Mouse (Mus musculus): ENCODE data around the gene Drd1. TPM values are rescaled to one million over a fixed set of nuclear protein-coding genes. Genes with fewer than 3 reads are reported as not detected.

Gene Drd1
- total and polyA plus RNA-seq, 3 experiments: 0.09 to 1.8 TPM; not detected in 1

DNA sequence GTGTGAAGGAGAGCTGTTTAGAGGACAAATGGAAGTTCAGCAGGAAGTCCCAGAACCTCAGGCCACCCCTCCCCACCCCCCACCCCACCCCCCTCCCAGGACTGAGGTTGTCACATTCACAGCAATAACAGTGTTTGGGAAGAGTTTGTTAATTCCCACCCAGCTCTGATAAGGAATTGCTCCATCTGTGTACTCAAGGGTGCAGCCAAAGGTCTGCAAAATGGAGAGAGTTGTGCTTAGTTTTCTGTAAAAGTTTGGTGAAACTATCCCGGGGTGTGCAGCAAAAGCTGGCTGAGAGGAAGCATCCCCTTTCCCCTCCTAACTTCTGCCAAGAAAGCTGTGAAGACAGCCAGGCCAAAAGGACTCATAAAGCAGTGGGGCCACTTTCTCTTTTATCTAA is 17.6 kb upstream of the Drd1 start:
- DNase-seq: peak; percentile 41

- no peak for DNase-seq
These were observed 17.1 kb upstream of the Drd1 start for GRCm38 (mm10) chr13:54072526-54073057.

- DNase-seq: peak; percentile 90
These were observed 16.3 kb upstream of the Drd1 start, which contains the start of gene Sfxn1 for GRCm38 (mm10) chr13:54071606-54072331. Sfxn1 (plus strand) TSS chr13:54071869.

DNA sequence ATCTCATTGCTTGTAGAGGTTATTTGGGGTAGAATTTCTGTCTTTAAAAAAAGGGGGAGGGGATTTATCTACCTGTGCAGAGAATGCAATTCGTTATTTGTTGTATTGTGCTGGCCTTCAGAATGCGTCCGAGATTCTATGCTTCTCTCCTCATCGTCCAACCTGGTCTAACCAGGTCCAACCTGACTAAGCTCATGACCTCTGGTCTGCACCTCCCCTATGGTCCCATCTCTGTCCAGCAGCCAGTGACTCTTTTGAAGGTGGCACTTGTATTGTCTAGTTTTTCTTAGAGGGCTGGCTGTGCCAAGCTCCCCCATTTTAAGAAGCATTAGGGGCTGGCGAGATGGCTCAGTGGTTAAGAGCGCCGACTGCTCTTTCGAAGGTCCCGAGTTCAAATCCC is 15.5 kb upstream of the Drd1 start:
- DNase-seq: no peak

GRCm38 (mm10) chr13:54067617-54068166 is 12.2 kb upstream of the Drd1 start:
- DNase-seq: no peak

DNA sequence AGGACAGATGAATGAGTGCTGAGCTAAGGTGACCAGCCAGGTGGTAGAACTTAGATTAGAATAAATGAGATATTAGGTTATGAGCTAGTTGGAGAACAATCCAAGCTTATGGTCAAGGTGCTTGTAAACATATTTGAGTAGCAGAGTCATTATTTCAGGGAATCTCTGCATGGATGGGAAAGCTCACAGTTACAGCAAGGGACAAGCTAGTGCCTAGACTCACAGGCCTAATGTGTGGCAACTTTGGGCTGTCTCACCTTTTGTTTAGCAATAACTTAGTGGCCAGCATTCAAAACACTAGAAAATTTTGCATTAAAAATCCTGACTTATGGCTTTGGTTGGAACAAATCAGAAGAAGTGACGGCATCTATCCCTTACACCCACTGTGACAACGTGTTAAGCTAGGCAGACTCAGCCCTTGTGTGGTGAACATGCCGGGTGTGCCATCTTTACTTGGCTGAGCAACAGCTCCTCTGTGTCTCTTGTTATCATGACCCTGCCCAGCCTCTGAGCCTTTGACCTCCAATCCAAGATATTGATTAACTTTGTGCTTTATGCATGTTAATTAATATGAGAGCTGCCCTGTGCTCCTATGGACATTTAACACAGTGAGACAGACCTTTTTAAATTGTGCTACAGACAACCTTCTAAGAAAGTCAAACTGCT is 10.7 kb upstream of the Drd1 start:
- no peak for DNase-seq

DNA sequence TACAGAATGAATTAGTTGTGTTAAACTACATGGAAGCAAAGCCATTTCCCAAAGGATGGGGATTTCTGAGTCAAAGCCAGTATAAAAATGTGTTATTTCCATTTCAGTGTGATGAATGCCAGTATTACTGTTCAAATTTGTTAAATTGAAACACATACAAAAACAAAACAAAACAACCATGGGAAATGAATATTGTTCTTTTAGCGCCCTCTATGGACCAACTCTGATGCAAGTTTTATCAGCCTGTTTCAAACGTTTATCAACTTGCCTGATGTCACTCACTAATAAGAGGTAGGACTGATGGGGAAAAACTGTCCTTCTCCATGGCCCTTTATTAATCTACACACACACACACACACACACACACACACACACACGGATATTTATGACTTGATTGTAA is 7.8 kb upstream of the Drd1 start:
- no peak for DNase-seq

GRCm38 (mm10) chr13:54062068-54062467 is 6.6 kb upstream of the Drd1 start:
- no peak for DNase-seq

GRCm38 (mm10) chr13:54054962-54055361 is 543 bp downstream of the Drd1 start:
- no peak for DNase-seq

GRCm38 (mm10) chr13:54051641-54052040 is 3.9 kb downstream of the Drd1 start:
- DNase-seq: no peak

DNA sequence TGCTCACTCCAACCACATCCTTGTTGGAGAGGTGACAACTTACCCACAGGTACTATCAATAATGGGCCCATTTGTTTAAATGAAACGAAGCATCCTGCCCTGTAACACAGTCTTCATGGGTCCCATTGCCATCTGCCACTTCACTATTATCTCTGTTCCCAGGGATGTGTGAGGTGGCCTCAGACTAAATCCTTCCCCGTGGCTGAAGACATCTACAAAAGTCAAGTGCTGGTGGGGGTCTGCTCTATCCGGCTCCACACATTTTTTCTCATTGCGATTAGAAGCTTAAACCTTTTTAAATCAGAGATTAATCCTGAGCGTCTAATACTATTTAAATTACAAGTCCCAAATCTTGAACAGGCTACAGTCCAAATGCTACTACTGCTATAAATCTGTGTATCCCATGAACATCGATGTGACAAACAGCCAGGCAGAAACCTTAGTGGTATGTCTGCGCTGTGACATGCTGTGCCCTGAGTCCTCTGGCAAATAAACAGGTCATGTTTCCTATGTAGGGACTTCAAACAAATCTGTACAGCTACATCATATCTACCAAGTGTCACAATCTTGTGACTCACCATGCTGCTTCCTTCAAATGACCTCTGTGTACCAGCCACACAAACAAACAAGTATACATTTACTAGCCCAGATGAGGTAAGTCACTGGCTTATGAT is 6.7 kb downstream of the Drd1 start:
- no peak for DNase-seq

GRCm38 (mm10) chr13:54040256-54040655 is 15.2 kb downstream of the Drd1 start:
- DNase-seq: no peak

GRCm38 (mm10) chr13:54037936-54038335 is 17.6 kb downstream of the Drd1 start:
- DNase-seq: no peak

- DNase-seq: no peak
These were observed 20.0 kb downstream of the Drd1 start for GRCm38 (mm10) chr13:54035541-54035940.

DNA sequence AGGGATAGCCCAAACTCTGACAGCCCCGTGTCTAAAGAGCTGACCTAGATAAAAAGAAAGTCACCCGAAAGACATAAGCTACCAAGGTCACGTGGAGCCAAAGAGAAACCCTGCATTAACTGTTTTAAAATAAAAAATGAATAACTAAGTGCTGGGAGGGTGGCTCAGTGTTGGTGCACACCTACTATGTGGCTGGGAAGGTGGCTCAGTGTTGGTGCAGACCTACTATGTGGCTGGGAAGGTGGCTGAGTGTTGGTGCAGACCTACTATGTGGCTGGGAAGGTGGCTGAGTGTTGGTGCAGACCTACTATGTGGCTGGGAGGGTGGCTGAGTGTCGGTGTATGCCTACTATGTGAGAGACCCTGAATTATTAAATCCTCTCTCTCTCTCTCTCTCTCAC is 21.9 kb downstream of the Drd1 start:
- DNase-seq: no peak

GRCm38 (mm10) chr13:54027079-54027478 is 28.4 kb downstream of the Drd1 start:
- no peak for DNase-seq

- no peak for DNase-seq
These were observed 32.2 kb downstream of the Drd1 start for GRCm38 (mm10) chr13:54023311-54023710.

GRCm38 (mm10) chr13:54008716-54009115 is 46.8 kb downstream of the Drd1 start:
- DNase-seq: no peak
